Mouse (Mus musculus) forebrain, embryonic 10.5 days (tissue): ENCODE measurements around the gene Sycn. TPM values are rescaled to one million over a fixed set of nuclear protein-coding genes. Genes with fewer than 3 reads are reported as not detected.
A peak's percentile ranks its signal among the peaks of the same experiment; 100 is the strongest.

Source experiments
- DNase-seq: peaks from one replicate; pipeline ENCODE4 v3.0.0-alpha.2; 2017; ENCODE audit warnings: low spot score; ENCODE audit errors: extremely low spot score
- H3K27ac ChIP-seq: fragments of 300-500 bp; sonication (generic); 2 replicates; pipeline ENCODE4 v1.5.1; 2016; ENCODE audit warnings: mild to moderate bottlenecking
- H3K27me3 ChIP-seq: fragments of 300-500 bp; sonication (generic); 2 replicates; pipeline ENCODE4 v1.6.1; 2016; ENCODE audit warnings: mild to moderate bottlenecking; ENCODE audit not compliant: poor library complexity, severe bottlenecking
- H3K36me3 ChIP-seq: fragments of 300-500 bp; sonication (generic); replicated peaks from 2 replicates; pipeline ENCODE4 v1.6.1; 2016; ENCODE audit warnings: mild to moderate bottlenecking, moderate library complexity
- H3K4me1 ChIP-seq: fragments of 300-500 bp; sonication (generic); 2 replicates; pipeline ENCODE4 v1.6.1; 2016
- H3K4me3 ChIP-seq: fragments of 300-500 bp; sonication (generic); 2 replicates; pipeline ENCODE4 v1.5.1; 2016; ENCODE audit warnings: mild to moderate bottlenecking, moderate library complexity
- H3K9me3 ChIP-seq: fragments of 300-500 bp; sonication (generic); 2 replicates; pipeline ENCODE4 v1.6.1; 2016; ENCODE audit warnings: mild to moderate bottlenecking, moderate library complexity
- WGBS: fragments of 180-500 bp; shearing (Covaris S2); methylation state at CpG from one replicate; pipeline ENCODE4 v1.1.7; 2016; 5-methylcytosine and 5-hydroxymethylcytosine counted together
- microRNA-seq: library from miRNA; unstranded; fragments of <30 nt; microRNA quantifications from one replicate; pipeline ENCODE4, GENCODE M21; 2017
- polyA plus RNA-seq: library from polyadenylated mRNA; unstranded; fragments of >200 nt; fragmentation: Nextera tagmentation; extraction: Ambion mirVana; gene quantifications from 2 replicates; pipeline ENCODE4 v1.2.1, GENCODE M21; 2016

Gene Sycn
- polyA plus RNA-seq, 1 experiment from 2014 or later, result not detected

DNA sequence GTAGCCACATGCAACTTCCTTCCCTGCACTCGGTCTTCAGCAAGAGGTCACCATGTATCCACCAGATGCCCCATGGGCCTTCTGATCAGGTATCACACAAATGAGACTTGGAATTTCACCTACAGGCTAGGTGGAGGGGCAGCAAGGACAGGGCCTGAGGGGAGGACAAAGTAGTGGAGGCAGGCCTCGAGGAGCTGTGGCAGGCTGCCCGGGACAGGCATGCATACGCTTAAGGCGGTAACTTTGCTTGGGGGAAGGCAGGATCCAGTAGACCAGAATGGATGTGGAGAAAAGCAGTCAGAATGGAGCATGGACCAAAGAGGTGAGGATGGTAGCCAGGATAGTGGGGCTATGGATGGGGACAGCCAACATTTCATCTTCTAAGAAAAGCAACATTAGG, 39.1 kb downstream of the Sycn start:
- H3K9me3 ChIP-seq, result no peaks in the 10 kb centered on the region
- H3K27me3 ChIP-seq, result no peaks in the 10 kb centered on the region
- H3K36me3 ChIP-seq, result peaks cover 15% of the 10 kb centered on the region
- no peak for DNase-seq
- no peak overlapping the region for H3K27ac ChIP-seq
- peaks cover 57% of the 10 kb centered on the region for H3K4me1 ChIP-seq
- H3K4me3 ChIP-seq, result no peak overlapping the region
- WGBS, result 79% methylated on average over 5 of the region's 5 CpGs

DNA sequence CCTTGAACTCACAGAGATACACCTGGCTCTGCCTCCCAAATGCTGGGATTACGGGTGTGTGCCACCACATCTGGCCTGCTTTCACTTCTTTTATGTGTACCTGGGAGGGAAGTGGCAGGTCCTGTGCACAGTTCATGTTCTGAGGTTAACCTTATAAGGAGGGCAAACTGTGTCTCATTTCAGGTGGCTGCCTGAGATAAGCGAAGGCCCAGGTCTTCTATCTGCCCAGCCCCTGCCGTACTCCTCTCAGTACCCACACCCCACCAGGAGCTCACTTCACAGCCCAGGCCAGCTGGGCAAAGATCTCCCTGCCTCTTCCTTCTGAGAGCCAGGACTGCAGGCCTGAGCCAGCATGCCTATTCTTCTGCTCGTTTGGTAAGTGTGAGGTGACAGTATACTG, 41.0 kb downstream of the Sycn start:
- DNase-seq, result no peak
- Histone ChIP-seq H3K4me1 (peaks cover 66% of the 10 kb centered on the region), H3K27ac (no peak overlapping the region), H3K4me3 (no peak overlapping the region), H3K36me3 (peaks cover 15% of the 10 kb centered on the region), H3K9me3 (no peaks in the 10 kb centered on the region), H3K27me3 (no peaks in the 10 kb centered on the region)
- WGBS, result 92% methylated on average over 4 of the region's 4 CpGs

DNA sequence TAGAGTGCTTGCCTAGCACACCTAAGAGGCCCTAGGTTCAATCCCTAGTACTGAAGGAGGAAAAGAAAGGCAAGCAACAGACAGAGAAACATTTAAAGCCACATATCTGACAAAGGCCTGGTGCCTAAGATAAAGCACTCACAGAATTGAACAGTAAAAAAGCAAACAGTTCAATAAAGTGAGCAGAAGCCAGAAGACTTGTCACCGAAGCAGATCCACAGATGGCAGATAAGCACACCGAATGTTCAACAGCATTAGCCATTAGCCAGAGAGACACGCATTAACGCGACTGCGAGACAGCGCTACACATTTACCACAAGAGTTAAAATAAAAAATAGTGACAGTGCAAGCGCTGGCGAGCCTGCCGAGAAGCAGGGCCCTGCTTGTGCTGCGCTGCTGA, 42.2 kb downstream of the Sycn start:
- Histone ChIP-seq H3K4me3 (no peak overlapping the region), H3K27me3 (no peaks in the 10 kb centered on the region), H3K9me3 (no peaks in the 10 kb centered on the region), H3K36me3 (peaks cover 18% of the 10 kb centered on the region), H3K4me1 (peaks cover 67% of the 10 kb centered on the region), H3K27ac (no peak overlapping the region)
- no peak for DNase-seq
- WGBS, result 91% methylated on average over 11 of the region's 11 CpGs

DNA sequence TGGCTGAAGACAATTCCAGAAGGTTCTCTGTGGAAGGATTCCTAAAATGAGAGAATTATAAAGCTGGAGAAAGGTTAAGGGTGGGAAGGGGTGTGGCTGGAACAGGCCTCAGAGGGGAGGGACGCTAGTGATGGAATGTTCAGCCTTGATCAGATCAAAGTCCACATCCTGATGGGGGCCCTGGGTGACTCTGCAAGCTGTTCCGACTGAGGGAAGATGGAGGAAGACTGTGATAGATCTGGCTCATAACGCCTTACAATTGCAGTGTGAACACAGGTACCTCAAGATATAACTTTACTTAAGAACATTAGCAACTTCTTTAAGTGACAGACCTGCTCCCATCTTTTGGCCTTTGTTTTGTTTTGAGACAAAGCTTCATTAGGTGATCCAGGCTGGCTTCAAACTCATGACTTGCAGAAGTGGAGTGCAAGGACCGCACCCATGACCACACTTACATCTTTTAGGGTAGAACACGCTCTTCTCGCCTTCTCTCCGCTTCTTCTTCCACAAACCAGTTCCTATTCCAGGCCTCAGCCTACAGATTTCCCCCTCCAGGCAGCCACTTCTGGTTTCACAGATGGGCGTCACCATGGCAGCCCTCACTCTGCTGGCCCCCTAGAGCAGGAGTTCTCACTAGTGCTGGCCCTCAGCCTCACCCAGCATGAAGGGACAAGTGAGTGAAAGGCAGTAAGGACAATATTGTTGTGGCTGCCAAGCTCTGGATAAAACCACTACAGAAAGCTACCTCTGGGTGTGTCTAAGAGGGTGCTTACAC, 43.1 kb downstream of the Sycn start:
- WGBS, result 85% methylated on average over 8 of the region's 8 CpGs
- no peak for DNase-seq
- Histone ChIP-seq H3K9me3 (no peaks in the 10 kb centered on the region), H3K36me3 (peaks cover 18% of the 10 kb centered on the region), H3K27me3 (no peaks in the 10 kb centered on the region), H3K27ac (0 out of 2 replicates have a peak overlapping the region, but pooled peaks have one; percentile 15), H3K4me3 (no peak overlapping the region), H3K4me1 (peaks cover 71% of the 10 kb centered on the region)

DNA sequence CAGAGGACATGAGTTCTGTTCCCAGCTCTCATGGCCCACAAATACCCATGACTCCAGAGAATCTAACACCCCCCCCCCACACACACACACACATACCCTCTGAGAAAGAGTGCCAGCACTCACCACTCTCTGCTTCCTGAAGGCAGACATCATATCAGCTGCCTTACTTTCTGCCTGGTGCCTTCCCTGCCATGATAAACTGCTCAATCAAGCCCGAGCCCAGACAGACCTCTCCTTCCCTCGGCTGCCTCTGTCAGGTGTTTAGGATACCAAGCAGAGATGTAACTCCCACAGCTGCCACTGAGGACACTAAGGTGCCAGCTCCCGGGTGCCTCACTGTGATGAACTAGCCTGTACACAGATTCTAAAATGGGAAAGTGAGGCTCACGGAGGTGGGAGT, 43.8 kb downstream of the Sycn start:
- no peaks in the 10 kb centered on the region for H3K27me3 ChIP-seq
- WGBS, result 84% methylated on average over 4 of the region's 4 CpGs
- peaks cover 71% of the 10 kb centered on the region for H3K4me1 ChIP-seq
- no peak for DNase-seq
- H3K27ac ChIP-seq, result 0 out of 2 replicates have a peak overlapping the region, but pooled peaks have one; percentile 15
- H3K36me3 ChIP-seq, result peaks cover 13% of the 10 kb centered on the region
- H3K4me3 ChIP-seq, result no peak overlapping the region
- no peaks in the 10 kb centered on the region for H3K9me3 ChIP-seq

DNA sequence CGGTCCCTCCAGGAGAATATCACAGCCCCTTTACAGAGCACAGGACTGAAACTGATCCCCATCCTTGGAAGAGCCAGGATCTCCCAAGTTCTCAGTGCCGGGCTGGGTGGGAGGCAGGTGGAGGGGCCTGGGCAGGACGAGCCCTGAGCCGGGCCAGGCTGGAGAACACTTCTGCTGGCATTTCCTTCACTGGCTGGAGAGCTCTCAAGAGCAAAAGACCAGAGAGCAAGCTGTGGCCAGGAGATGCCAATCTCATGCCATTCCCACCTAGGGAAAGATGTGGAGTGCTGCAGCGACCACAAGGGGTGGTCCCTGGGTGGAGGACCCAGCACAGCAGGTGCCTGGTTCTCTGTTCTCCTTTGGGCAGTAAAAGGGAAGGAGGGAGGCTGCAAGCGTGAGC, 44.3 kb downstream of the Sycn start:
- DNase-seq, result no peak
- WGBS, result 83% methylated on average over 6 of the region's 6 CpGs
- Histone ChIP-seq H3K27ac (0 out of 2 replicates have a peak overlapping the region, but pooled peaks have one; percentile 27), H3K9me3 (no peaks in the 10 kb centered on the region), H3K4me3 (no peak overlapping the region), H3K27me3 (no peaks in the 10 kb centered on the region), H3K36me3 (peaks cover 10% of the 10 kb centered on the region; the same call in 1 of the 2 replicates), H3K4me1 (peaks cover 71% of the 10 kb centered on the region)

DNA sequence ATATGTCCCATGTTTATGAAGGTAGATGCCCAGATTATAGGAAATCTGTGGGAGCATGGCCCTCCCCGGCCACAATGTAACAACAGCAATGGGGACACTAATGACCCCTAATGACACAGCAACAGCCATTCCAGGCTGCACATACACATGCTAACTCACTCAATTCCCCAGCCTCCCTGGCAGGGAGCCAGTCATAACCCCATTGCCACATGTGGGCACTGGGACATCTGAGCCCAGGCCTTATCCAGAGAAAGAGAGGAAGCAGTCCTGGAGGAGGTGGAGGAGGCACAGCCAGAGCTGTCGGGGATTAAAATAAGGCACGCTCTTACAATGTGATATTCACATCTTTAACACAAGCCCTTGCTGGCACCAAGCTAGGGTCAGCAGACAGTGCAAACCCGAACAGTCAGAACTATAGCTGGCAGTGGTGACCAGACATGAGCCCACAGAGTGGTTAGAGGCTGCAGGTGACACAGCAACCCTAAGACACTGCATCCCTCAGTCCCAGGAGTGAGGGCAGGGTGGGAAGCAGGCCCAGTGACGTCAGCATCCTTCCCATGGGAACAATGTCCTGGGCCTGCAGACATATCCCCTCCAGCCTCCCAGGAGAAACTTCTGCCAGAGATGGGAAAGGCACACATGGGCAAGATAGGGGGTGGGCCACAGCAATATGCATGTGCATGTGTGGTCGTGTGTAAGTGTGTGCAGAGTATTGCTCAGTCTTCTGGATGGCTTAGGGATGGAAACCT, 46.2 kb downstream of the Sycn start:
- H3K27me3 ChIP-seq, result no peaks in the 10 kb centered on the region
- H3K9me3 ChIP-seq, result no peaks in the 10 kb centered on the region
- WGBS, result 76% methylated on average over 6 of the region's 6 CpGs
- H3K27ac ChIP-seq, result peak overlapping the region; percentile 56
- peaks cover 15% of the 10 kb centered on the region; the same call in 1 of the 2 replicates for H3K36me3 ChIP-seq
- DNase-seq, result no peak
- peaks cover 82% of the 10 kb centered on the region for H3K4me1 ChIP-seq
- H3K4me3 ChIP-seq, result no peak overlapping the region

DNA sequence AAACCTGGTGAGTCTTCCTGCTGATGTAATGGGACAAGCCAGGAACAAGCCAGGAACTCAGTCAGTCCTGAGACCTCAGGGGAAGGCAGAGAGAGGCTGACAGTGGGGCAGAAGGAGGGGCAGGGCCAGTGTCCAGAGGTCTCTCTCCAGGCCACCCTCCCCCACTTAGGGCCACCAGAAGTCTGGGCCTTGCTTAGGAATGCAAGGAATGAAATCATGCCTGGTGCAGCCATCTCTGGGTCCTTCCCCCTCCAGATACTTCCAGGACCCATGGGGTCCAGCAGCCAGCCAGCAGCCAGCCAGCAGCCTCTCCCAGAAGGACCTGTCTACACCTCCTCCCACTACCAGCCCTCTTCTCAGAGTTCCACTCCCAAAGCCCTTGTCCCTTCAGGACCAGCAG, 47.0 kb downstream of the Sycn start:
- H3K36me3 ChIP-seq, result peaks cover 15% of the 10 kb centered on the region; the same call in 1 of the 2 replicates
- H3K9me3 ChIP-seq, result no peaks in the 10 kb centered on the region
- peak overlapping the region; percentile 56 for H3K27ac ChIP-seq
- no peak overlapping the region for H3K4me3 ChIP-seq
- peaks cover 90% of the 10 kb centered on the region for H3K4me1 ChIP-seq
- DNase-seq, result no peak
- no peaks in the 10 kb centered on the region for H3K27me3 ChIP-seq

Small RNA genes lying within 50 kb of the gene (microRNA-seq; reads per million reads assigned to microRNA genes)
- gene Mir7049, result 1.8 reads per million

Other genes starting within 250 kb of the Sycn start
- 0.50 and 0.66 TPM in 2 replicates for gene Selenov, start 249.7 kb upstream of the Sycn start, polyA plus RNA-seq
- 13.4 and 13.7 TPM in 2 replicates for gene Dll3, start 238.6 kb upstream of the Sycn start, polyA plus RNA-seq
- 238 and 253 TPM in 2 replicates for gene Timm50, start 228.8 kb upstream of the Sycn start, polyA plus RNA-seq
- gene Supt5, start 202.1 kb upstream of the Sycn start, polyA plus RNA-seq, result 118 and 120 TPM in 2 replicates
- 939 and 976 TPM in 2 replicates for gene Rps16, start 190.2 kb upstream of the Sycn start, polyA plus RNA-seq
- 75.5 and 84.4 TPM in 2 replicates for gene Plekhg2, start 168.3 kb upstream of the Sycn start, polyA plus RNA-seq
- gene Zfp36, start 160.6 kb upstream of the Sycn start, polyA plus RNA-seq, result 4.5 TPM in 2 replicates
- gene Med29, start 148.2 kb upstream of the Sycn start, polyA plus RNA-seq, result 60.3 and 60.6 TPM in 2 replicates
- 82.3 and 95.9 TPM in 2 replicates for gene Paf1, start 147.9 kb upstream of the Sycn start, polyA plus RNA-seq
- gene Gmfg, start 103.4 kb upstream of the Sycn start, polyA plus RNA-seq, result 8.0 and 8.3 TPM in 2 replicates
- 3.0 and 3.4 TPM in 2 replicates for gene Lrfn1, start 88.9 kb upstream of the Sycn start, polyA plus RNA-seq
- not detected in 2 replicates for gene Ifnl2, start 30.4 kb upstream of the Sycn start, polyA plus RNA-seq
- not detected in 2 replicates for gene Ifnl3, start 18.0 kb upstream of the Sycn start, polyA plus RNA-seq
- gene Nccrp1, start 6.4 kb downstream of the Sycn start, polyA plus RNA-seq, result not detected in 2 replicates
- gene Samd4b, start 57.3 kb downstream of the Sycn start, polyA plus RNA-seq, result 29.9 and 30.7 TPM in 2 replicates
- gene Pak4, start 57.3 kb downstream of the Sycn start, polyA plus RNA-seq, result 66.0 and 69.9 TPM in 2 replicates
- gene Acp7, start 90.4 kb downstream of the Sycn start, polyA plus RNA-seq, result not detected in 2 replicates
- 6.2 and 6.4 TPM in 2 replicates for gene Fbxo27, start 152.0 kb downstream of the Sycn start, polyA plus RNA-seq
- gene Fbxo17, start 175.9 kb downstream of the Sycn start, polyA plus RNA-seq, result 10.7 and 13.9 TPM in 2 replicates
- 156 and 161 TPM in 2 replicates for gene Mrps12, start 200.9 kb downstream of the Sycn start, polyA plus RNA-seq
- 40.7 and 43.4 TPM in 2 replicates for gene Sars2, start 201.1 kb downstream of the Sycn start, polyA plus RNA-seq
- not detected in 2 replicates for gene Ccer2, start 215.3 kb downstream of the Sycn start, polyA plus RNA-seq
- 60.8 and 63.5 TPM in 2 replicates for gene Sirt2, start 225.8 kb downstream of the Sycn start, polyA plus RNA-seq
- gene Nfkbib, start 226.6 kb downstream of the Sycn start, polyA plus RNA-seq, result 56.6 and 57.6 TPM in 2 replicates
- gene Rinl, start 248.1 kb downstream of the Sycn start, polyA plus RNA-seq, result 3.4 and 3.8 TPM in 2 replicates